Comparison of ENCODE assay signal across 7 mouse cellular contexts in the genomic region with DNA sequence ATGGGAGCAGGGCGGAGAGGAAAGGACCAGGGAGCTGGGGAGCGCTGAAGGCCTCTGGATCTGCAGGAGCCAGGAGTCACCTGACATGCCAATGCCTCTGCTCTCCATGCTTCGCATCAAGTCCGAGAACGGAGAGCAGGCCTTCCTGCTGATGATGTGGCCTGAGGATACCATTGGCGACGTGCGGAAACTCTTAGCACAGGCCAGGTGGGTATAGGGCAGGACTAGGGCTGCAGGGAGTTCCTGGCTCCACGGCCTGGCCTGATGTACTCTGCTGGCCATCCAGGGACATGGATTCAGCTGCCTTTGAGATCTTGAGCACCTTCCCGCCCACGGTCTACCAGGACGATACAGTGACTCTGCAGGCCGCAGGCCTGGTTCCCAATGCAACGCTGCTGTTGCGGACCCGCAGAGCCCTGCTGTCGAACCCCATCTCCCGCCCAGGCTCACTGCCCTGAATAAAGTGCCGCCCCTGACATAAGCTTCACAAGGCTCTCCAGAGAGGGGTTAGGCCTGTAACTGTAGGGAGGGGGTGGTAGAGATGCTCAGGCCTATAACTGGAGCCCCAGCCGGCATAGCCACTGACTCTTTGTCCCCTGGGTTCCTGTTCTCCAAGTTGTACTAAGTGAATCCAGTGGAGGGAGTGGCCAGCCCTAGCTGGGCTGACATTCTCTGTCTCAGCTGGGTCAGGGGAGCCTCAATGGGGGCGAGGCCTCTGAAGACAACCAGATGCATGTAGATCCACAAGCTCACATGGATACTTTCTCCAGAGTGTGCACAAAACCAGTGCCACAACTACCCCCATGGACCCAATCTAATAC. TPM values are rescaled to one million over a fixed set of nuclear protein-coding genes. Genes with fewer than 3 reads are reported as not detected.
DNase-seq lines count a peak whose midpoint lies in the region; ATAC-seq and TF ChIP-seq lines count a peak whose summit lies in the region.

No protein-coding gene starts in this region.

- DNase-seq in layer of hippocampus, adult 2 months (ENCODE audit: low spot score in 2 of 2), result peak in 1 of 2 experiments; percentile 20
- no peak for DNase-seq in layer of hippocampus, postnatal 10 days (ENCODE audit: low spot score in 2 of 2)
- DNase-seq in MN1 (ENCODE audit: low spot score), result peak; percentile 66
- DNase-seq in embryo, embryonic 9.5 days (ENCODE audit: extremely low spot score), result no peak
- no peak for DNase-seq in natural killer cell, adult 2 months (ENCODE audit: low spot score in 2 of 2)

- no peak overlapping the region for H3K9ac ChIP-seq in embryonic facial prominence, embryonic 15.5 days
- H3K9ac ChIP-seq in midbrain, embryonic 13.5 days (replicated peaks), result 0 out of 2 replicates have a peak overlapping the region, but pooled peaks have one; percentile 93

- peak overlapping the region; percentile 98 for H3K27ac ChIP-seq in layer of hippocampus, adult 2 months
- 0 out of 2 replicates have a peak overlapping the region, but pooled peaks have one; percentile 39 for H3K27ac ChIP-seq in embryonic facial prominence, embryonic 15.5 days (replicated peaks)
- H3K27ac ChIP-seq in midbrain, embryonic 13.5 days, result no peak overlapping the region

- H3K36me3 ChIP-seq in embryonic facial prominence, embryonic 15.5 days, result peaks cover 6% of the 10 kb centered on the region
- peaks cover 15% of the 10 kb centered on the region for H3K36me3 ChIP-seq in midbrain, embryonic 13.5 days

- peak overlapping the region; percentile 68; the same call in 1 of the 2 replicates for H3K4me2 ChIP-seq in embryonic facial prominence, embryonic 15.5 days (replicated peaks)
- H3K4me2 ChIP-seq in midbrain, embryonic 13.5 days (replicated peaks), result no peak overlapping the region

- H3K27me3 ChIP-seq in embryonic facial prominence, embryonic 15.5 days, result no peaks in the 10 kb centered on the region
- H3K27me3 ChIP-seq in midbrain, embryonic 13.5 days, result no peaks in the 10 kb centered on the region

- H3K4me3 ChIP-seq in layer of hippocampus, adult 2 months, result peak overlapping the region; percentile 20; the same call in 1 of the 2 replicates
- no peak overlapping the region for H3K4me3 ChIP-seq in embryonic facial prominence, embryonic 15.5 days (replicated peaks)
- no peak overlapping the region for H3K4me3 ChIP-seq in midbrain, embryonic 13.5 days (replicated peaks)

- no peak for TF ChIP-seq CTCF in layer of hippocampus, adult 2 months (conservative IDR thresholded peaks at IDR 0.05)

- H3K9me3 ChIP-seq in embryonic facial prominence, embryonic 15.5 days (replicated peaks), result no peaks in the 10 kb centered on the region
- H3K9me3 ChIP-seq in midbrain, embryonic 13.5 days, result no peaks in the 10 kb centered on the region

- WGBS in embryonic facial prominence, embryonic 15.5 days, result 82% methylated on average over 21 of the region's 21 CpGs
- 87% methylated on average over 21 of the region's 21 CpGs for WGBS in midbrain, embryonic 13.5 days

- ATAC-seq in embryonic facial prominence, embryonic 15.5 days (ENCODE audit: insufficient number of reproducible peaks, low FRiP score, low TSS enrichment, low read depth), result no peak
- ATAC-seq in midbrain, embryonic 13.5 days, result no peak

- H3K4me1 ChIP-seq in embryonic facial prominence, embryonic 15.5 days, result peaks cover 52% of the 10 kb centered on the region
- peaks cover 30% of the 10 kb centered on the region for H3K4me1 ChIP-seq in midbrain, embryonic 13.5 days (replicated peaks)

RNA-seq across cellular contexts. Expression of a gene that starts 2.1 kb away (rescaled TPM):
- 100 to 1,000 TPM; 257 to 267 TPM for total RNA-seq in layer of hippocampus, adult 2 months (2021)
- 100 to 1,000 TPM; 292 to 301 TPM for total RNA-seq in layer of hippocampus, postnatal 10 days (2021)
- polyA plus RNA-seq in embryonic facial prominence, embryonic 15.5 days (2015; fragmentation: Nextera tagmentation; extraction: Ambion mirVana), result 470 and 490 TPM in 2 replicates
- polyA plus RNA-seq in midbrain, embryonic 13.5 days (2015; fragmentation: Nextera tagmentation; extraction: Ambion mirVana), result 319 and 332 TPM in 2 replicates

RNA-seq across cellular contexts. Expression of a gene that starts 24.1 kb away (rescaled TPM):
- 10 to 100 TPM; 34.0 to 42.4 TPM for total RNA-seq in layer of hippocampus, adult 2 months (2021)
- total RNA-seq in layer of hippocampus, postnatal 10 days (2021), result 10 to 100 TPM; 19.5 to 23.2 TPM
- 16.9 and 23.7 TPM in 2 replicates for polyA plus RNA-seq in embryonic facial prominence, embryonic 15.5 days (2015; fragmentation: Nextera tagmentation; extraction: Ambion mirVana)
- polyA plus RNA-seq in midbrain, embryonic 13.5 days (2015; fragmentation: Nextera tagmentation; extraction: Ambion mirVana), result 9.3 and 11.4 TPM in 2 replicates

RNA-seq across cellular contexts. Expression of a gene that starts 31.6 kb away (rescaled TPM):
- total RNA-seq in layer of hippocampus, adult 2 months (2021), result 1 to 10 TPM; 1.1 to 3.8 TPM
- 1 to 10 TPM; 1.2 to 2.4 TPM for total RNA-seq in layer of hippocampus, postnatal 10 days (2021)
- polyA plus RNA-seq in embryonic facial prominence, embryonic 15.5 days (2015; fragmentation: Nextera tagmentation; extraction: Ambion mirVana), result 17.1 and 17.9 TPM in 2 replicates
- polyA plus RNA-seq in midbrain, embryonic 13.5 days (2015; fragmentation: Nextera tagmentation; extraction: Ambion mirVana), result 2.2 and 2.7 TPM in 2 replicates
